Mouse (Mus musculus) forebrain, embryonic 13.5 days (tissue): ENCODE measurements around the gene Mrpl9. TPM values are rescaled to one million over a fixed set of nuclear protein-coding genes. Genes with fewer than 3 reads are reported as not detected.

Source experiments
- ATAC-seq: fragments of 200-750 bp; cut with Nextera tagmentation; 2 replicates; pipeline ENCODE4 v1.8.0; 2017
- H3K27ac ChIP-seq: fragments of 300-500 bp; sonication (generic); 2 replicates; pipeline ENCODE4 v1.5.1; 2015; ENCODE audit warnings: inconsistent platforms, mild to moderate bottlenecking, moderate library complexity
- H3K27me3 ChIP-seq: fragments of 300-500 bp; sonication (generic); 2 replicates; pipeline ENCODE4 v1.6.1; 2015; ENCODE audit warnings: mild to moderate bottlenecking, inconsistent platforms
- H3K36me3 ChIP-seq: fragments of 300-500 bp; sonication (generic); 2 replicates; pipeline ENCODE4 v1.6.1; 2015; ENCODE audit warnings: mild to moderate bottlenecking, inconsistent platforms; ENCODE audit not compliant: poor library complexity, severe bottlenecking
- H3K4me1 ChIP-seq: fragments of 300-500 bp; sonication (generic); 2 replicates; pipeline ENCODE4 v1.6.1; 2015; ENCODE audit warnings: inconsistent platforms
- H3K4me2 ChIP-seq: fragments of 300-500 bp; sonication (generic); 2 replicates; pipeline ENCODE4 v1.6.1; 2015; ENCODE audit warnings: inconsistent platforms, mild to moderate bottlenecking, moderate library complexity
- H3K4me3 ChIP-seq: fragments of 300-500 bp; sonication (generic); 2 replicates; pipeline ENCODE4 v1.5.1; 2015; ENCODE audit warnings: mild to moderate bottlenecking, inconsistent platforms
- H3K9ac ChIP-seq: fragments of 300-500 bp; sonication (generic); 2 replicates; pipeline ENCODE4 v1.6.1; 2015; ENCODE audit warnings: mild to moderate bottlenecking, inconsistent platforms
- H3K9me3 ChIP-seq: fragments of 300-500 bp; sonication (generic); replicated peaks from 2 replicates; pipeline ENCODE4 v1.6.1; 2016; ENCODE audit warnings: inconsistent platforms
- whole genome bisulfite sequencing: fragments of 180-500 bp; shearing (Covaris S2); methylation state at CpG from one replicate; pipeline ENCODE4 v1.1.7; 2015; 5-methylcytosine and 5-hydroxymethylcytosine counted together
- polyA plus RNA-seq: library from polyadenylated mRNA; unstranded; fragments of >200 nt; fragmentation: Nextera tagmentation; extraction: Ambion mirVana; gene quantifications from 2 replicates; pipeline ENCODE4 v1.2.1, GENCODE M21; 2015

Mrpl9 gene
- polyA plus RNA-seq, 1 experiment from 2014 or later = 62.8 TPM

- Histone ChIP-seq H3K4me3 (no peak overlapping the region), H3K4me1 (no peaks in the 10 kb centered on the region), H3K27ac (no peak overlapping the region), H3K27me3 (no peaks in the 10 kb centered on the region), H3K9me3 (no peaks in the 10 kb centered on the region), H3K9ac (no peak overlapping the region), H3K4me2 (no peak overlapping the region), H3K36me3 (peaks cover 47% of the 10 kb centered on the region)
- ATAC-seq = no peak
- WGBS = 85% methylated on average over 2 of the region's 2 CpGs
Observed at GRCm38 (mm10) chr3:94430980-94431379, 12.1 kb upstream of the Mrpl9 start.

- Histone ChIP-seq H3K9ac (no peak overlapping the region), H3K36me3 (peaks cover 21% of the 10 kb centered on the region), H3K4me1 (no peaks in the 10 kb centered on the region), H3K4me2 (no peak overlapping the region), H3K9me3 (no peaks in the 10 kb centered on the region), H3K27ac (no peak overlapping the region), H3K4me3 (no peak overlapping the region), H3K27me3 (no peaks in the 10 kb centered on the region)
- ATAC-seq = no peak
- WGBS = 97% methylated on average over 2 of the region's 2 CpGs
Observed at GRCm38 (mm10) chr3:94434305-94434704, 8.8 kb upstream of the Mrpl9 start.

DNA sequence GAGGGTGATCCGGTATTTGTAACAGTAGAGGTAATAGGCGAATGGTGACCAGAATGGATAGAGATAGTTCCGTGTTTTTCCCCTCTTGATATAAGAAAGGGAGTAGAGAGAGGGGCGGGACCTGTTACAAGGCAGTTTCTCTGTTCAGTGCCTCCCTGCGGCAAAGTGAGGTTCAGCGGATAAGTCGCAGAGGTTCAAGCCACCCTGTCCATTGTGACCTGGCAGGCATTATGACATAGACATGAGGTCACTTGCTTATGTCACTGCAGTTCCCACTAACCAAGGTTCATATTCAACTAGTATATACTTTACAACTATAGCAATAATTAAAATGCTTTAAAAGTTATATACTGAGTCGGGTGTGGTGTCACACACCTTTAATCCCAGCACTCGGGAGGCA, 6.7 kb upstream of the Mrpl9 start:
- no peak overlapping the region for H3K4me3 ChIP-seq
- no peaks in the 10 kb centered on the region for H3K4me1 ChIP-seq
- H3K27me3 ChIP-seq = peaks cover 10% of the 10 kb centered on the region; the same call in 1 of the 2 replicates
- no peak overlapping the region for H3K27ac ChIP-seq
- no peak overlapping the region for H3K9ac ChIP-seq
- H3K36me3 ChIP-seq = 0 out of 2 replicates have a peak, but pooled peaks cover 2% of the 10 kb centered on the region
- ATAC-seq = no peak
- WGBS = 83% methylated on average over 9 of the region's 9 CpGs
- no peak overlapping the region for H3K4me2 ChIP-seq
- H3K9me3 ChIP-seq = no peaks in the 10 kb centered on the region

DNA sequence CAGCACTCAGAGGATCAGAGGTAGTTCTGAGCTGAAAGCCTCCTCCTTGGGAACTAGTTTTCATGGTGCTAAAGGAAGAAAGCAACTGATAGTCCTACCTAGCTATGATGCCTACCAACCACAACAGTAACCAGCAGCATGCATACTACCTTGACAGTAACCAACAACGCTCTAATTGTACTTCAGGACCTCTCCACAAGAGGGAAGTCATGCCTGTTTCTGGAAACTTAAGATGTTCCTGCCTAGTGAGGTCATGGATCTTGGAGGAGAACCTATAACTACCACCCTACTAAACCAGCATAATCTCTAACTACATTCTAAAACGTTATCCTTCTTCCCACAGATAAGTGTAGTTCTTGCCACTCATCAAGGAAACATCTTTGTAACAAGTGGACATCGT, 1.9 kb upstream of the Mrpl9 start:
- 38% methylated on average over 3 of the region's 3 CpGs for WGBS
- no peak for ATAC-seq
- H3K9me3 ChIP-seq = no peaks in the 10 kb centered on the region
- peaks cover 10% of the 10 kb centered on the region; the same call in 1 of the 2 replicates for H3K27me3 ChIP-seq
- H3K4me3 ChIP-seq = no peak overlapping the region
- H3K27ac ChIP-seq = no peak overlapping the region
- no peak overlapping the region for H3K9ac ChIP-seq
- no peak overlapping the region for H3K4me2 ChIP-seq
- peaks cover 17% of the 10 kb centered on the region for H3K36me3 ChIP-seq
- H3K4me1 ChIP-seq = peaks cover 12% of the 10 kb centered on the region

GRCm38 (mm10) chr3:94443597-94443964, 463 bp downstream of the Mrpl9 start, which contains the start of gene Oaz3:
TSS of gene Oaz3 (minus strand) at chr3:94443915.
- under 1% methylated on average over 24 of the region's 24 CpGs for WGBS
- H3K27ac ChIP-seq = peak within 1 kb of the TSS; percentile 63
- peak within 1 kb of the TSS; percentile 97 for H3K4me3 ChIP-seq
- H3K27me3 ChIP-seq = peaks cover 10% of the 10 kb centered on the region; the same call in 1 of the 2 replicates
- peaks cover 12% of the 10 kb centered on the region for H3K4me1 ChIP-seq
- H3K4me2 ChIP-seq = peak within 1 kb of the TSS; percentile 95
- peak; percentile 52 for ATAC-seq
- peaks cover 41% of the 10 kb centered on the region for H3K36me3 ChIP-seq
- peak within 1 kb of the TSS; percentile 95 for H3K9ac ChIP-seq
- no peaks in the 10 kb centered on the region for H3K9me3 ChIP-seq

GRCm38 (mm10) chr3:94449377-94449776, 6.3 kb downstream of the Mrpl9 start:
- H3K27ac ChIP-seq = no peak overlapping the region
- H3K27me3 ChIP-seq = no peaks in the 10 kb centered on the region
- WGBS = 98% methylated on average over 2 of the region's 2 CpGs
- peaks cover 5% of the 10 kb centered on the region for H3K4me1 ChIP-seq
- no peak overlapping the region for H3K9ac ChIP-seq
- no peak for ATAC-seq
- no peaks in the 10 kb centered on the region for H3K9me3 ChIP-seq
- H3K4me3 ChIP-seq = no peak overlapping the region
- H3K4me2 ChIP-seq = no peak overlapping the region
- H3K36me3 ChIP-seq = peaks cover 58% of the 10 kb centered on the region

DNA sequence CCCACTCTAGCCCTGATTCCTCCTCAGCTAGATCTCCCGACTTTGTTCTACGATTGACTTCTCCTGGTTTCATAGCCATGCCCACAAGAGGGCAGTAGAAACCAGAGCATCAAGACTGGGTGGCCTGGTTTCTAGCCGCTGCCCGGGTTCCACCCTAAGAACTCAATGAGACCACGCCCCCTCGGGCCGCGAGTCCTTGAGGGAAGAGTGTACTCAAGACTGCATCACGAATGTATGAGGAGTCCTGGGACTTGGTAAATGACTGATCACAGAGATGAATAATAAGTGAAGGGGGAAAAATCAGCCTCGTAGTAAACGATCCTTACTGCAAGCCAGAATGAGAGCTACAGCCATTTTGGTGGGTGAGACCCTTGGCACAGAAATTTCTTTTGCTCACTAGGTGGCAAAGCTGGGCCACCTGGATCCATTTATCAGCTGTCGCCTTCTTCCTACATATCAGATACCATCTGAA, 13.4 kb downstream of the Mrpl9 start:
- H3K9ac ChIP-seq = no peak overlapping the region
- H3K27me3 ChIP-seq = peaks cover 3% of the 10 kb centered on the region; the same call in 1 of the 2 replicates
- no peaks in the 10 kb centered on the region for H3K36me3 ChIP-seq
- WGBS = under 1% methylated on average over 12 of the region's 12 CpGs
- peaks cover 8% of the 10 kb centered on the region for H3K4me1 ChIP-seq
- H3K9me3 ChIP-seq = no peaks in the 10 kb centered on the region; the same call in 1 of the 2 replicates
- peak; percentile 94 for ATAC-seq
- H3K4me2 ChIP-seq = peak overlapping the region; percentile 54
- no peak overlapping the region for H3K27ac ChIP-seq
- H3K4me3 ChIP-seq = peak overlapping the region; percentile 36

DNA sequence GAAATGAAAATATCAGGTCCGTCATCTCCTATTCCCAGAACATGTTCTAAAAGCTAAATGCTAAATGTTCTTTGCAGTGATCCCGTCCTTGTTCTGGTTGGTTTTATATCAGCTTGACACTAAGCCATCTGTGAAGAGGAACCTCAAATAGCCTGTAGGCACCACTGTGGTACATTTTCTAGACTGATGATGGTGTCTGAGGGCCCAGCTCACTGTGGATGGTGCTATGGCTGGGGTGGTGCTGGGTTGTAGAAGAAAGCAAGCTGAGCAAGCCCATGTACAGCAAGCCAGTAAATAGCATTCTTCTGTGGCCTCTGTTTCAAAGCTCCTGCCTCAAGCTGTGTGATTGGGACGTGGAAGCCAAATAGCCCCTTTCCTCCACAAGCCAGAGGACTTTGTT, 13.9 kb downstream of the Mrpl9 start:
- H3K4me2 ChIP-seq = peak overlapping the region; percentile 54
- 77% methylated on average over 3 of the region's 3 CpGs for WGBS
- H3K4me3 ChIP-seq = peak overlapping the region; percentile 36; the same call in 1 of the 2 replicates

GRCm38 (mm10) chr3:94459834-94460233, 16.7 kb downstream of the Mrpl9 start:
- Histone ChIP-seq H3K4me2 (no peak overlapping the region), H3K4me1 (peaks cover 25% of the 10 kb centered on the region), H3K27ac (no peak overlapping the region), H3K9ac (no peak overlapping the region), H3K27me3 (peaks cover 3% of the 10 kb centered on the region; the same call in 1 of the 2 replicates), H3K36me3 (no peaks in the 10 kb centered on the region), H3K4me3 (no peak overlapping the region), H3K9me3 (no peaks in the 10 kb centered on the region; the same call in 1 of the 2 replicates)
- ATAC-seq = no peak
- WGBS = 95% methylated on average over 2 of the region's 2 CpGs

More for the DNA sequence above, 13.9 kb downstream of the Mrpl9 start:
- peak; percentile 28; the same call in 1 of the 2 replicates for ATAC-seq
- Histone ChIP-seq H3K9ac (0 out of 2 replicates have a peak overlapping the region, but pooled peaks have one; percentile 16), H3K9me3 (no peaks in the 10 kb centered on the region; the same call in 1 of the 2 replicates), H3K36me3 (no peaks in the 10 kb centered on the region), H3K4me1 (peaks cover 8% of the 10 kb centered on the region), H3K27me3 (peaks cover 3% of the 10 kb centered on the region; the same call in 1 of the 2 replicates), H3K27ac (no peak overlapping the region)

GRCm38 (mm10) chr3:94463926-94464578, 20.9 kb downstream of the Mrpl9 start:
- Histone ChIP-seq H3K4me2 (peak overlapping the region; percentile 21; the same call in 1 of the 2 replicates), H3K9me3 (no peaks in the 10 kb centered on the region; the same call in 1 of the 2 replicates), H3K4me3 (no peak overlapping the region), H3K27ac (peak overlapping the region; percentile 95), H3K27me3 (peaks cover 4% of the 10 kb centered on the region; the same call in 1 of the 2 replicates), H3K9ac (0 out of 2 replicates have a peak overlapping the region, but pooled peaks have one; percentile 21), H3K36me3 (no peaks in the 10 kb centered on the region), H3K4me1 (peaks cover 40% of the 10 kb centered on the region)
- 19% methylated on average over 11 of the region's 11 CpGs for WGBS
- ATAC-seq = peak; percentile 84

GRCm38 (mm10) chr3:94465632-94466430, 22.7 kb downstream of the Mrpl9 start:
- ATAC-seq = peak; percentile 81
- Histone ChIP-seq H3K36me3 (no peaks in the 10 kb centered on the region), H3K27me3 (peaks cover 4% of the 10 kb centered on the region; the same call in 1 of the 2 replicates), H3K4me1 (peaks cover 42% of the 10 kb centered on the region), H3K9ac (peak overlapping the region; percentile 57), H3K9me3 (no peaks in the 10 kb centered on the region), H3K4me2 (peak overlapping the region; percentile 13), H3K4me3 (no peak overlapping the region), H3K27ac (peak overlapping the region; percentile 95)
- WGBS = 23% methylated on average over 13 of the region's 13 CpGs

- no peak overlapping the region for H3K9ac ChIP-seq
- H3K27me3 ChIP-seq = peaks cover 4% of the 10 kb centered on the region; the same call in 1 of the 2 replicates
- H3K4me3 ChIP-seq = no peak overlapping the region
- ATAC-seq = no peak
- H3K36me3 ChIP-seq = no peaks in the 10 kb centered on the region
- H3K4me2 ChIP-seq = no peak overlapping the region
- H3K4me1 ChIP-seq = peaks cover 52% of the 10 kb centered on the region
- no peak overlapping the region for H3K27ac ChIP-seq
- H3K9me3 ChIP-seq = no peaks in the 10 kb centered on the region
- 52% methylated on average over 3 of the region's 3 CpGs for WGBS
Observed at GRCm38 (mm10) chr3:94468931-94469330, 25.8 kb downstream of the Mrpl9 start.
